Mouse (Mus musculus): Measurements from ENCODE around the gene Cideb. TPM values are rescaled to one million over a fixed set of nuclear protein-coding genes. Genes with fewer than 3 reads are reported as not detected.
"Not testable (repeated sequence)": the region's sequence is repeated elsewhere in the genome, so short reads cannot be mapped to it uniquely, and the experiment has no call there.

The Cideb gene
- polyA plus RNA-seq, 1 experiment from 2014 or later = 1.0 TPM

DNA sequence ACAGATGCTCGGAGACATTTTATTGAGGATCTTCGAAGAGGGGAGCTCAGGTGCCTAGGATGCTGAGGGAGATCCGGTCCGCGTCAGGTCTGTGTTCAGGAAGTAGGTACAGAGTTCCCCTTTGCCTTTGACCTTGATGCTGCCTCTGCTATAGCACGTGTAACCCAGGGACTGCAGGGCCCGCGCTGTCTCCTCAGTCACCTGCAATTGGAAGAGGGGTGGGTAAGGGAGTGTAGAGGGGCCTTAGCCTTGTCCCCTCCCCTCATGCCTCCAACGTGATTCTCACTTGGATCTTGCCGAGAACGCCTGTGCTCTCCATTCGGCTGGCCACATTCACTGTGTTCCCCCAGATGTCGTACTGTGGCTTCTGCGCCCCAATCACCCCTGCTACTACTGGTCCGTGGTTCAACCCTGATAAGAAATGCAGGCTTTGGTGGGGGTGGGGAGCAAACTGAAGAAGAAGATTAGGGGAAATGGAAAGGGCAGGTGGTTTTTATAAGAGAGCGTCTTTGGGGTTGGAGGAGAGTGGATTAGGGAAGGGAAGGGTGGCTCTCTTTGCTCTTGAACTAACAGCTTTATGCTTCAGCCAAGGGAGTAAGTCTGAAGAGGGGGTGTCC lies 10.9 kb upstream of the Cideb start:
- Histone ChIP-seq H3K27me3 (ENCODE audit: control insufficient read depth, insufficient read depth, low read depth, low read length) (peaks cover 9% of the 10 kb centered on the region; the same call in 1 of the 2 replicates), H3K4me3 (ENCODE audit: low read length) (no peak overlapping the region), H3K27ac (ENCODE audit: low read length) (no peak overlapping the region), H3K4me2 (ENCODE audit: low read depth, low read length) (no peak overlapping the region), H3K4me1 (replicated peaks; ENCODE audit: control insufficient read depth, insufficient read depth, low read length) (0 out of 2 replicates have a peak, but pooled peaks cover 2% of the 10 kb centered on the region), H3K9me3 (ENCODE audit: control insufficient read depth, low read length) (no peaks in the 10 kb centered on the region), H3K36me3 (ENCODE audit: control insufficient read depth, insufficient read depth, low read length) (no peaks in the 10 kb centered on the region), H3K9ac (ENCODE audit: low read length) (no peak overlapping the region)
- ATAC-seq (ENCODE audit: low read depth) = no peak
- 72% methylated on average over 16 of the region's 16 CpGs for WGBS

DNA sequence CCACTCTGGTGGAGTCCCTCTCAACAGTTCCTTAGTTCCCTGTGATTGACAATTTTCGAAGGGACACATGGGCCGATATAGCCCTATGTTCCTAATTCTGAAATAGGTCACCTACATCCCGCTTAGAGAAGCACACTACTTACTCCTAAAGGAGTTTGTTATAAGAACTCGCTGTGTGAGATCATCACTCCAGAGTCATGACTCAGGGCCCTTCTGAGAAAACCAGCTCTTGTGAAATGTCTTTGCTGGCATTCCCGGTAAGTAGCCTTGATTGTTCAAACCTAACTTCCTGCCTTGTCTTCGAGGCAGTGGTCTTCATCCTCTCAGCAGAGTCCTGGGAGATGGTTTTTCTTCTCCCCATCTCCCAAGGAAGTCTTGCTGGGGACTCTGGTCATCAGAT lies 10.3 kb upstream of the Cideb start:
- WGBS = 73% methylated on average over 6 of the region's 6 CpGs
- H3K27ac ChIP-seq (ENCODE audit: low read length) = no peak overlapping the region
- H3K27me3 ChIP-seq (ENCODE audit: control insufficient read depth, insufficient read depth, low read depth, low read length) = peaks cover 9% of the 10 kb centered on the region; the same call in 1 of the 2 replicates

GRCm38 (mm10) chr14:55767519-55768414 lies 9.5 kb upstream of the Cideb start:
- Histone ChIP-seq H3K9ac (ENCODE audit: low read length) (peak overlapping the region; percentile 63), H3K27ac (ENCODE audit: low read length) (no peak overlapping the region), H3K4me2 (ENCODE audit: low read depth, low read length) (peak overlapping the region; percentile 55), H3K36me3 (ENCODE audit: control insufficient read depth, insufficient read depth, low read length) (no peaks in the 10 kb centered on the region), H3K27me3 (ENCODE audit: control insufficient read depth, insufficient read depth, low read depth, low read length) (peaks cover 9% of the 10 kb centered on the region; the same call in 1 of the 2 replicates), H3K9me3 (ENCODE audit: control insufficient read depth, low read length) (no peaks in the 10 kb centered on the region), H3K4me3 (ENCODE audit: low read length) (peak overlapping the region; percentile 34), H3K4me1 (replicated peaks; ENCODE audit: control insufficient read depth, insufficient read depth, low read length) (peaks cover 10% of the 10 kb centered on the region)
- 14% methylated on average over 52 of the region's 52 CpGs for WGBS
- ATAC-seq (ENCODE audit: low read depth) = peak; percentile 62

More for the DNA sequence above, 10.3 kb upstream of the Cideb start:
- H3K4me3 ChIP-seq (ENCODE audit: low read length) = no peak overlapping the region
- H3K9me3 ChIP-seq (ENCODE audit: control insufficient read depth, low read length) = no peaks in the 10 kb centered on the region
- no peak overlapping the region for H3K9ac ChIP-seq (ENCODE audit: low read length)
- H3K4me1 ChIP-seq (replicated peaks; ENCODE audit: control insufficient read depth, insufficient read depth, low read length) = 0 out of 2 replicates have a peak, but pooled peaks cover 2% of the 10 kb centered on the region
- no peak overlapping the region for H3K4me2 ChIP-seq (ENCODE audit: low read depth, low read length)
- no peaks in the 10 kb centered on the region for H3K36me3 ChIP-seq (ENCODE audit: control insufficient read depth, insufficient read depth, low read length)
- no peak for ATAC-seq (ENCODE audit: low read depth)

GRCm38 (mm10) chr14:55765696-55766095 lies 7.4 kb upstream of the Cideb start, which contains the start of gene Ltb4r1:
Ltb4r1 (plus strand) TSS chr14:55765962.
- Histone ChIP-seq H3K9me3 (ENCODE audit: control insufficient read depth, low read length) (no peaks in the 10 kb centered on the region), H3K4me1 (replicated peaks; ENCODE audit: control insufficient read depth, insufficient read depth, low read length) (peaks cover 14% of the 10 kb centered on the region), H3K36me3 (ENCODE audit: control insufficient read depth, insufficient read depth, low read length) (no peaks in the 10 kb centered on the region), H3K27me3 (ENCODE audit: control insufficient read depth, insufficient read depth, low read depth, low read length) (peaks cover 17% of the 10 kb centered on the region), H3K4me3 (ENCODE audit: low read length) (no peak within 1 kb of the TSS), H3K27ac (ENCODE audit: low read length) (no peak within 1 kb of the TSS), H3K4me2 (ENCODE audit: low read depth, low read length) (no peak within 1 kb of the TSS), H3K9ac (ENCODE audit: low read length) (no peak within 1 kb of the TSS)
- 60% methylated on average over 4 of the region's 4 CpGs for WGBS
- no peak for ATAC-seq (ENCODE audit: low read depth)

GRCm38 (mm10) chr14:55763166-55763565 lies 4.9 kb upstream of the Cideb start:
- Histone ChIP-seq H3K27me3 (ENCODE audit: control insufficient read depth, insufficient read depth, low read depth, low read length) (peaks cover 14% of the 10 kb centered on the region), H3K4me3 (ENCODE audit: low read length) (no peak overlapping the region), H3K36me3 (ENCODE audit: control insufficient read depth, insufficient read depth, low read length) (no peaks in the 10 kb centered on the region), H3K4me2 (ENCODE audit: low read depth, low read length) (no peak overlapping the region), H3K9me3 (ENCODE audit: control insufficient read depth, low read length) (no peaks in the 10 kb centered on the region), H3K9ac (ENCODE audit: low read length) (peak overlapping the region; percentile 37; the same call in 1 of the 2 replicates), H3K4me1 (replicated peaks; ENCODE audit: control insufficient read depth, insufficient read depth, low read length) (peaks cover 17% of the 10 kb centered on the region), H3K27ac (ENCODE audit: low read length) (0 out of 2 replicates have a peak overlapping the region, but pooled peaks have one; percentile 9)
- ATAC-seq (ENCODE audit: low read depth) = 0 out of 2 replicates have a peak, but pooled peaks have one; percentile 16
- 44% methylated on average over 7 of the region's 7 CpGs for WGBS

DNA sequence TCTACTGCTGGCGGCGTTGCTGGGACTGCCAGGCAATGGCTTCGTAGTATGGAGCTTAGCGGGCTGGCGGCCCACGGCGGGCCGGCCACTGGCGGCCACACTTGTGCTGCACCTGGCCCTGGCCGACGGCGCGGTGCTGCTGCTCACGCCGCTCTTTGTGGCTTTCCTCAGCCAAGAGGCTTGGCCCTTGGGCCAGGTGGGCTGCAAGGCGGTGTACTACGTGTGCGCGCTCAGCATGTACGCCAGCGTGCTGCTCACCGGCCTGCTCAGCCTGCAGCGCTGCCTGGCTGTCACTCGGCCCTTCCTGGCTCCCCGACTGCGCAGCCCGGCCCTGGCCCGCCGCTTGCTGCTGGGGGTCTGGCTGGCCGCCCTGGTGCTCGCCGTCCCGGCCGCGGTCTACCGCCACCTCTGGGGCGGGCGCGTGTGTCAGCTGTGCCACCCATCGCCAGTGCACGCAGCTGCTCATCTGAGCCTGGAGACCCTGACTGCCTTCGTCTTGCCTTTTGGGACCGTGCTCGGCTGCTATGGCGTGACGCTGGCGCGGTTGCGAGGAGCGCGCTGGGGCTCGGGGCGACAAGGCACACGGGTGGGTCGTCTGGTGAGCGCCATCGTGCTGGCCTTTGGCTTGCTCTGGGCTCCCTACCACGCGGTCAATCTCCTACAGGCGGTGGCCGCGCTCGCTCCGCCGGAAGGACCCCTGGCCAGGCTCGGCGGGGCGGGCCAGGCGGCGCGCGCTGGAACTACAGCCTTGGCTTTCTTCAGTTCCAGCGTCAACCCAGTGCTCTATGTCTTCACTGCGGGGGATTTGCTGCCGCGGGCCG lies 4.0 kb upstream of the Cideb start:
- no peak overlapping the region for H3K27ac ChIP-seq (ENCODE audit: low read length)
- H3K9me3 ChIP-seq (ENCODE audit: control insufficient read depth, low read length) = no peaks in the 10 kb centered on the region
- peak; percentile 73 for ATAC-seq (ENCODE audit: low read depth)
- H3K4me3 ChIP-seq (ENCODE audit: low read length) = peak overlapping the region; percentile 54
- H3K9ac ChIP-seq (ENCODE audit: low read length) = peak overlapping the region; percentile 76
- peak overlapping the region; percentile 94 for H3K4me2 ChIP-seq (ENCODE audit: low read depth, low read length)
- WGBS = under 1% methylated on average over 74 of the region's 77 CpGs
- H3K27me3 ChIP-seq (ENCODE audit: control insufficient read depth, insufficient read depth, low read depth, low read length) = peaks cover 13% of the 10 kb centered on the region
- H3K4me1 ChIP-seq (replicated peaks; ENCODE audit: control insufficient read depth, insufficient read depth, low read length) = peaks cover 14% of the 10 kb centered on the region
- H3K36me3 ChIP-seq (ENCODE audit: control insufficient read depth, insufficient read depth, low read length) = no peaks in the 10 kb centered on the region

DNA sequence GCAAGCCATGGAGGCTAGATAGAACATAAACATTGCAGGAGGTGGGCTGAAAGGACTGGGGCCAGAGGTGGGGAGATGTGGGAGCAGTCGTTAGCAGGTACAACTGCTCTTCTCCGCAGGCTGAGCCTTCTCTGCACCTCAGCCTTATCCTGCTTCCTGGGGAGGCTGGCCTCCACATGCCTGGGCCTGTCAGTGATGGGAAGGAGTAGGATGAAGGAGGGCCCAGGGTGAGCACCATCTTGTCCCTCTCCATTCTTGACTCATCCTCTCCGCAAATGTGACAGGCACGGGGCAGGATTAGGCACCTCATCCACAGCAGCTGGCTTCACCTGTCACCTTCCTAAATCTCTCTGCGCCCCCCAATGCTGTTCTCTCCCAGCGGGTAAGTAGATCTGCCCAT lies 2.9 kb upstream of the Cideb start, which contains the start of gene Ltb4r2:
TSS of gene Ltb4r2 (plus strand) at position 266 of the 400 bp plus-strand sequence.
- peak within 1 kb of the TSS; percentile 76 for H3K9ac ChIP-seq (ENCODE audit: low read length)
- ATAC-seq (ENCODE audit: low read depth) = no peak
- H3K4me3 ChIP-seq (ENCODE audit: low read length) = peak within 1 kb of the TSS; percentile 54
- H3K27ac ChIP-seq (ENCODE audit: low read length) = no peak within 1 kb of the TSS
- peaks cover 14% of the 10 kb centered on the region for H3K4me1 ChIP-seq (replicated peaks; ENCODE audit: control insufficient read depth, insufficient read depth, low read length)
- H3K27me3 ChIP-seq (ENCODE audit: control insufficient read depth, insufficient read depth, low read depth, low read length) = peaks cover 11% of the 10 kb centered on the region
- peak within 1 kb of the TSS; percentile 94 for H3K4me2 ChIP-seq (ENCODE audit: low read depth, low read length)
- H3K9me3 ChIP-seq (ENCODE audit: control insufficient read depth, low read length) = no peaks in the 10 kb centered on the region
- WGBS = 66% methylated on average over 6 of the region's 6 CpGs
- no peaks in the 10 kb centered on the region for H3K36me3 ChIP-seq (ENCODE audit: control insufficient read depth, insufficient read depth, low read length)

- whole genome bisulfite sequencing = 0% methylated on average over 6 of the region's 6 CpGs
- not testable (repeated sequence) for H3K36me3 ChIP-seq (ENCODE audit: control insufficient read depth, insufficient read depth, low read length); H3K9me3 ChIP-seq (ENCODE audit: control insufficient read depth, low read length); ATAC-seq (ENCODE audit: low read depth); H3K9ac ChIP-seq (ENCODE audit: low read length); H3K27ac ChIP-seq (ENCODE audit: low read length)
- peak overlapping the region; percentile 29 for H3K4me3 ChIP-seq (ENCODE audit: low read length)
- H3K4me2 ChIP-seq (ENCODE audit: low read depth, low read length) = peak overlapping the region; percentile 55
- peaks cover 11% of the 10 kb centered on the region for H3K27me3 ChIP-seq (ENCODE audit: control insufficient read depth, insufficient read depth, low read depth, low read length)
- H3K4me1 ChIP-seq (replicated peaks; ENCODE audit: control insufficient read depth, insufficient read depth, low read length) = peaks cover 14% of the 10 kb centered on the region
Observed at GRCm38 (mm10) chr14:55760156-55760555, 1.9 kb upstream of the Cideb start.

Data from lung, embryonic 16.5 days (tissue).